Mouse (Mus musculus): ENCODE measurements at regions not wholly inside any gene's neighbourhood (a gene's known extent, or its start where the extent isn't known, plus 50 kb on each side); places are given as distances from the start of the nearest gene placed in this dataset.

DNA sequence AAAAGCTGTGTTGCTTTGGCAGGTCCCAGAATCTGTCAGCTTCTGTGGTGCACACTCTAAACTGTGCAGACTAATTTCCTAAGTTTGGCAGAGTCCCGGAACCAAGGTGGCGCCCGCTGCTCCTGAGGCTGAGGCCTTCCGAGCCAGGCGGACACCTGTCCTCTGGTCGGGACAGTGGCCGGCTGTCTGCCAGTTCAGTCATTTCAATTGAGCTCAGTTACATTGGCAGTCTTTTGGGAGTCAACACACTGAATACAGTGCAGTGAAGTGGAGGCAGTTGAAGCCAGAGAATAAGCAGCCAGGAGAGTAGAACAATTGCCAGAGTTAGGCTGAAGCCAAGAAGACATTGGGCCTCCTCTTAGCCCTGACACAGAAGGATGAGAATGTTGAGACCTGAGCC lies 164.2 kb downstream of the Cdh19 start:
- in situ Hi-C loops (cut with MboI, MseI): no loop called here

DNA sequence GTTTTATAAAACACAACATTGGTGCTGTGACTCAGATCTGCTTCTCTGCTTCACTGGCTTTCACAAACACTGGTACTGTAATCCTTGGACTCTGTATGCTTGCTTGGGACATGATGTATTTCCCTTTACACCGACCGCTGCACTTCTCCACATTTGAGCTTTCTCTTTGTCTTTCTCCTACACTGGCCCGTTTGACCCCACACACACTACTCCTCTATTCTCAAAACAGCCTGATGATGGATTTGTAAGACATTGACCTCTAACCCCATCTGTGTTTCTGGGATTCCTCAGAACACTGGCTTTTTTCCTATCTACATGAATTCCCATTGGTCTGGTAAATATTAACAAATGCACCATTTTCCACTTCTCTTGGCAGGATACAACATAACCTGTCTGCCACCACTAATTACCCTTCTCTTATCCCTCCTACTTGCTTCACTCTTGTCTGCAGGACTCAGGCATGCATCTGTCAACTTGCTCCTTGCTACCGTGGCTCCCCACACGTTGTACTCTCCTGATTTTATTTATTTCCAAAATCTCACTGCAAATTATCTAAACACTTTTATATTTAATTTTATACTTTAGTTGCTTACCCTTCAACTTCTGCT lies 178.1 kb downstream of the Cdh19 start:
- in situ Hi-C loops (cut with MboI, MseI): no loop called here

DNA sequence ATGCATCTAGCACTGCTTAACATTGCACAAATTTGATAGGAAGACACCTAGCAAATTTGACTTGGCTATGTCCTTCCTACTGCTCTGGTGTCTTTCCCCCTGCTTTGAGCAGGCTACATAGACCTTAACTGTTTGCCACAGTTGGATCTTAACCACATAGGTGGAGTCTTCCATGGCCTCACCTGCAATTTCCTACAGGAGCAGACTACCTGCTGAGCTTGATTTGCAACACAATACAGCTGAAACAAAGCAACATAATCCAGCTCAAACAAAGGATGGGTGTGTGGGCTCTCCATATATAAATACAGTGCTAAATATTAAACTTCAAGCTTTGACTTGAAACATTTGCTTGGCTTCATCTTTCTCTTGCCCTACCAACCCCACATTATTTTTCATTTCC lies 186.8 kb downstream of the Cdh19 start:
- in situ Hi-C loops (cut with MboI, MseI): no loop called here

DNA sequence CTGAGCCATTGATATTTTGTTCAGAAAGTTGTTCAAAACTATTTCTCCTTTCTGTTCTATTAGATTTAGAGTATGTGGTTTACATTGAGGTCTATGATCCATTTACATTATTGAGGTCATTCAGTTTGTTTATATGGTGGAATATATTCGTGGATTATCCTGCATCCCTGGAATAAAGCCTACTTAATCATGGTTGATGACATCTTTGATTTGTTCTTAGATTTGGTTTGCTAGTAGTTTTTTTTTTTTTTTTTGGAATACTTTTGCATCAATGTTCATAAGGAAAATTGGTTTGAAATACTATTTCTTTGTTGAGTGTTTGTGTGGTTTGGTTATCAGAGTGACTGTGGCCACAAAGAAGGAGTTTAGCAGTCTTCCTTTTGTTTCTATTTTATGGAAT lies 202.0 kb downstream of the Cdh19 start:
- in situ Hi-C loops (cut with MboI, MseI): no loop called here

- in situ Hi-C loops (cut with MboI, MseI): no loop called here
Observed at GRCm38 (mm10) chr1:110774848-110775247, 202.5 kb downstream of the Cdh19 start.

DNA sequence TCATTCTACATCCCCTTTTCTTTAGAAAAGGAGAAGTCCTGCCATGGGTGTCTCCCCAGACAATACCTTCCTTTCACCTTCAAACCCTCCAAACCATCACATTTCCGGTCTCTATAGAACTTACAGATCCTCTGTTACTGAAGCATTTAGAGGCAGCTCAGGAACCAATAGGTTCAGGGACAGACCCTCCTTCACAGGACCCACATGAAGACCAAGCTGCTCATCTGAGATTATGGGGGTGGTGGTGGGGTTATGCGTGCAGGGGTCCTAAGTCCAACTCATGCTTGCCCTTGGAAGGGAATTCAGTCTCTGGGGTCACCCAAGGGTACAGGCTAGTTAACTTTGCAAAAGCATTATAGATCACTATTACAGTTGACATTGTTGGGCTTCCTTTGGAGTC lies 203.3 kb downstream of the Cdh19 start:
- in situ Hi-C loops (cut with MboI, MseI): no loop called here

DNA sequence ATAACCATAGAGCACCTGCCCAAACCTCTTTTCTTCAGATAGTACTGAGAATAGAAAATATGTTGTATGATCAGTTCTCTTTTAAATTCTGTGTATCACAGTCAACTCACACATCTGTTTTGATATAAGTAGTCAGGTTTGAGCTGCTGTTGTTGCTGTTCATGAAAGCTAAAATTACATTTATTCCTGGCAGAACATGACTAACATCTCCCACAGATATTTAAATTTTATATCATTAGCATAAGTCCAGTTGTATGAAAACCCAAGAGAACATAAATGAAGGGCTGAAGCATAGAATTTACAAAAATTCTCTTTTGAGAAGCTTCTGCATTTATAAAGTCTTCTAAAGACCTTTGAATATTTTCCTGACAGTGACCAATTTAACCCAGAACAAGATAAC lies 252.5 kb downstream of the Cdh19 start:
- in situ Hi-C loops (cut with MboI, MseI): loop anchor here (10.0 kb wide), 1 partner anchor 890 kb away; no protein-coding TSS in a partner anchor

Measured in regulatory T cell (primary cell).